ENCODE assay signal across 13 mouse cellular contexts in the genomic region with DNA sequence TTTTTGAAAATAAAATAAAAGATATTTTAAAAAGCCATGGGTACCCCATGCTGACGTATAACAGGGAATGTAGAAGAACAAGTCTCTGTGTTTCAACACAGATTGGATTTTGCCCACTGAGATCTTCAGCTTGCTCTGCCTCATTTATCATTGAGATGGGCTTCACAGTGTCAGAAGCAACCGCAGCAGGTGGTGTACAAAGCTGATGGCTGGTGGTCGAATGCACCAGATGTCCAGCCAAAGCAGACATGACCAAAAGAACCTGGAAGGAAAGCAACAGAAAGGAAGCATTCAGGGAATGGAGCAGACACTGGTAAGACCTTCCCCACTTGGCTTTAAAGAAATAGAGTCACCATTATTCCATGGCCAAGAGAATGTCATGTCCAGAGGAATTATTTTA.
DNase-seq lines count a peak whose midpoint lies in the region; ATAC-seq and TF ChIP-seq lines count a peak whose summit lies in the region.
"Had no signal": no experiment of that assay in that cellular context is flagged by ENCODE, and none has a peak within 500 bp of the region (broad histone marks: within the 10 kb centered on the region; RNA-seq: fewer than 3 reads in every experiment).

No protein-coding gene starts in this region.

- no peak for DNase-seq in gastrocnemius, adult 2 months
- DNase-seq in gastrocnemius, postnatal 14 days, result no peak
- peak; percentile 42 for DNase-seq in midbrain, postnatal 0 days (ENCODE audit: low spot score)
- no peak for DNase-seq in midbrain, embryonic 10.5 days (ENCODE audit: low spot score)
- no peak for DNase-seq in stomach, postnatal 0 days (ENCODE audit: low spot score)
- DNase-seq in adrenal gland, postnatal 4 days (ENCODE audit: low spot score in 2 of 2), result no peak
- DNase-seq: cerebellum, adult 11 months; thymus, postnatal 14 days had no signal

- no peak for TF ChIP-seq CTCF in gastrocnemius, adult 2 months (IDR thresholded peaks at IDR 0.05)
- no peak for TF ChIP-seq CTCF in midbrain, postnatal 0 days (IDR thresholded peaks at IDR 0.05)
- no peak for TF ChIP-seq CTCF in stomach, postnatal 0 days (IDR thresholded peaks at IDR 0.05; ENCODE audit: low read depth)

- no peaks in the 10 kb centered on the region for H3K36me3 ChIP-seq in intestine, embryonic 16.5 days (ENCODE audit: control insufficient read depth, insufficient read depth, low read length)
- no peaks in the 10 kb centered on the region for H3K36me3 ChIP-seq in intestine, embryonic 15.5 days
- no peaks in the 10 kb centered on the region for H3K36me3 ChIP-seq in midbrain, postnatal 0 days (ENCODE audit: insufficient read depth, low read length)
- no peaks in the 10 kb centered on the region for H3K36me3 ChIP-seq in midbrain, embryonic 10.5 days
- no peaks in the 10 kb centered on the region for H3K36me3 ChIP-seq in stomach, postnatal 0 days (ENCODE audit: control insufficient read depth, insufficient read depth, low read length)
- H3K36me3 ChIP-seq: G1E; liver, embryonic 15.5 days; neural tube, embryonic 12.5 days had no signal

- TF ChIP-seq EP300 in stomach, postnatal 0 days (optimal IDR thresholded peaks at IDR 0.05), result no peak

- 69% methylated on average over 3 of the region's 3 CpGs for WGBS in intestine, embryonic 16.5 days
- 72% methylated on average over 3 of the region's 3 CpGs for WGBS in intestine, embryonic 15.5 days
- WGBS in midbrain, postnatal 0 days, result 64% methylated on average over 3 of the region's 3 CpGs
- WGBS in midbrain, embryonic 10.5 days, result 92% methylated on average over 3 of the region's 3 CpGs
- 45% methylated on average over 3 of the region's 3 CpGs for WGBS in stomach, postnatal 0 days

- no peak overlapping the region for H3K4me3 ChIP-seq in gastrocnemius, adult 2 months
- no peak overlapping the region for H3K4me3 ChIP-seq in intestine, embryonic 16.5 days (ENCODE audit: low read length)
- H3K4me3 ChIP-seq in intestine, embryonic 15.5 days (replicated peaks), result no peak overlapping the region
- no peak overlapping the region for H3K4me3 ChIP-seq in midbrain, postnatal 0 days (ENCODE audit: low read depth, low read length)
- H3K4me3 ChIP-seq in midbrain, embryonic 10.5 days, result no peak overlapping the region
- H3K4me3 ChIP-seq in stomach, postnatal 0 days (ENCODE audit: low read depth, low read length), result no peak overlapping the region
- H3K4me3 ChIP-seq: liver, embryonic 15.5 days; neural tube, embryonic 12.5 days had no signal

- H3K27ac ChIP-seq in gastrocnemius, adult 2 months, result peak overlapping the region; percentile 77
- peak overlapping the region; percentile 11; the same call in 1 of the 2 replicates for H3K27ac ChIP-seq in intestine, embryonic 16.5 days (ENCODE audit: low read length)
- no peak overlapping the region for H3K27ac ChIP-seq in intestine, embryonic 15.5 days
- no peak overlapping the region for H3K27ac ChIP-seq in midbrain, postnatal 0 days (ENCODE audit: low read depth, low read length)
- H3K27ac ChIP-seq in midbrain, embryonic 10.5 days (replicated peaks), result no peak overlapping the region
- peak overlapping the region; percentile 74; the same call in 1 of the 2 replicates for H3K27ac ChIP-seq in stomach, postnatal 0 days (replicated peaks)
- H3K27ac ChIP-seq: liver, embryonic 15.5 days; neural tube, embryonic 12.5 days had no signal

- ATAC-seq in intestine, embryonic 16.5 days, result no peak
- ATAC-seq in intestine, embryonic 15.5 days, result no peak
- no peak for ATAC-seq in midbrain, postnatal 0 days (ENCODE audit: low FRiP score)
- ATAC-seq in stomach, postnatal 0 days (ENCODE audit: low FRiP score, low TSS enrichment), result no peak

- H3K9me3 ChIP-seq in intestine, embryonic 16.5 days (ENCODE audit: control insufficient read depth, low read length), result no peaks in the 10 kb centered on the region
- H3K9me3 ChIP-seq in intestine, embryonic 15.5 days, result no peaks in the 10 kb centered on the region
- no peaks in the 10 kb centered on the region for H3K9me3 ChIP-seq in midbrain, postnatal 0 days (ENCODE audit: low read length)
- H3K9me3 ChIP-seq in midbrain, embryonic 10.5 days (replicated peaks), result no peaks in the 10 kb centered on the region; the same call in 1 of the 2 replicates
- H3K9me3 ChIP-seq in stomach, postnatal 0 days (ENCODE audit: control insufficient read depth, low read length), result no peaks in the 10 kb centered on the region
- H3K9me3 ChIP-seq: liver, embryonic 15.5 days; neural tube, embryonic 12.5 days had no signal

- no peaks in the 10 kb centered on the region for H3K27me3 ChIP-seq in intestine, embryonic 16.5 days (replicated peaks; ENCODE audit: control insufficient read depth, insufficient read depth, low read length)
- H3K27me3 ChIP-seq in intestine, embryonic 15.5 days (replicated peaks), result no peaks in the 10 kb centered on the region
- H3K27me3 ChIP-seq in midbrain, postnatal 0 days (ENCODE audit: insufficient read depth, low read length), result no peaks in the 10 kb centered on the region
- peaks cover 6% of the 10 kb centered on the region; the same call in 1 of the 2 replicates for H3K27me3 ChIP-seq in midbrain, embryonic 10.5 days (ENCODE audit: low read depth, poor library complexity, severe bottlenecking)
- no peaks in the 10 kb centered on the region for H3K27me3 ChIP-seq in stomach, postnatal 0 days (ENCODE audit: control insufficient read depth, insufficient read depth, low read length)
- H3K27me3 ChIP-seq: liver, embryonic 15.5 days; neural tube, embryonic 12.5 days had no signal

- peaks cover 3% of the 10 kb centered on the region; the same call in 1 of the 2 replicates for H3K4me1 ChIP-seq in intestine, embryonic 16.5 days (ENCODE audit: control insufficient read depth, insufficient read depth, low read length)
- no peaks in the 10 kb centered on the region for H3K4me1 ChIP-seq in intestine, embryonic 15.5 days (replicated peaks)
- no peaks in the 10 kb centered on the region for H3K4me1 ChIP-seq in midbrain, postnatal 0 days (ENCODE audit: insufficient read depth, low read length)
- peaks cover 12% of the 10 kb centered on the region; the same call in 1 of the 2 replicates for H3K4me1 ChIP-seq in midbrain, embryonic 10.5 days
- no peaks in the 10 kb centered on the region for H3K4me1 ChIP-seq in stomach, postnatal 0 days (replicated peaks; ENCODE audit: control insufficient read depth, insufficient read depth)
- H3K4me1 ChIP-seq: liver, embryonic 15.5 days had no signal

- intact Hi-C loops in gastrocnemius, adult 2 months (cut with DNase I), result loop anchor here (10.0 kb wide), 1 partner anchor 322 kb away; no protein-coding TSS in a partner anchor
- intact Hi-C loops in gastrocnemius, postnatal 14 days (cut with DNase I; ENCODE audit: low total_unique reads), result no loop called here

- no peak overlapping the region for H3K9ac ChIP-seq in intestine, embryonic 16.5 days (ENCODE audit: low read depth, low read length)
- H3K9ac ChIP-seq in intestine, embryonic 15.5 days, result no peak overlapping the region
- no peak overlapping the region for H3K9ac ChIP-seq in midbrain, postnatal 0 days (replicated peaks; ENCODE audit: low read length, poor library complexity, severe bottlenecking)
- H3K9ac ChIP-seq in stomach, postnatal 0 days (ENCODE audit: low read length), result no peak overlapping the region
- H3K9ac ChIP-seq: liver, embryonic 15.5 days; neural tube, embryonic 12.5 days had no signal

- H3K4me2 ChIP-seq in intestine, embryonic 16.5 days (ENCODE audit: low read depth, low read length), result peak overlapping the region; percentile 45; the same call in 1 of the 2 replicates
- no peak overlapping the region; the same call in 1 of the 2 replicates for H3K4me2 ChIP-seq in intestine, embryonic 15.5 days (replicated peaks)
- no peak overlapping the region for H3K4me2 ChIP-seq in midbrain, postnatal 0 days (ENCODE audit: low read depth, low read length, poor library complexity, severe bottlenecking)
- no peak overlapping the region for H3K4me2 ChIP-seq in stomach, postnatal 0 days (replicated peaks; ENCODE audit: low read depth)
- H3K4me2 ChIP-seq: liver, embryonic 15.5 days had no signal

Comparison
In these comparisons a context has a peak if more than half of its experiments do, and no peak if none do; other contexts are left out.
1. H3K27ac ChIP-seq: peak in gastrocnemius, adult 2 months (single experiment), intestine, embryonic 16.5 days (single experiment) and stomach, postnatal 0 days (single experiment); none in intestine, embryonic 15.5 days (single experiment), midbrain, postnatal 0 days (single experiment) and midbrain, embryonic 10.5 days (single experiment).